ENCODE assay signal across 12 mouse cellular contexts in genomic region chr8:87784227-87784626, GRCm38 (mm10).
DNase-seq lines count a peak whose midpoint lies in the region; ATAC-seq and TF ChIP-seq lines count a peak whose summit lies in the region.
"Had no signal": no experiment of that assay in that cellular context is flagged by ENCODE, and none has a peak within 500 bp of the region (broad histone marks: within the 10 kb centered on the region; RNA-seq: fewer than 3 reads in every experiment).

No protein-coding gene starts in this region.

- ATAC-seq in hindbrain, embryonic 13.5 days (ENCODE audit: low FRiP score) = no peak
- ATAC-seq in neural tube, embryonic 11.5 days (ENCODE audit: insufficient read depth, low FRiP score, low TSS enrichment) = no peak
- ATAC-seq: liver, postnatal 0 days had no signal

- no peaks in the 10 kb centered on the region for H3K4me1 ChIP-seq in kidney, adult 2 months (ENCODE audit: control insufficient read depth, insufficient read depth, low read length)
- peaks cover 54% of the 10 kb centered on the region for H3K4me1 ChIP-seq in hindbrain, embryonic 13.5 days (replicated peaks)
- peaks cover 20% of the 10 kb centered on the region for H3K4me1 ChIP-seq in neural tube, embryonic 11.5 days (ENCODE audit: control insufficient read depth, insufficient read depth, low read length)

- no peak overlapping the region for H3K27ac ChIP-seq in kidney, adult 2 months (ENCODE audit: insufficient read depth, low read depth, low read length)
- peak overlapping the region; percentile 66 for H3K27ac ChIP-seq in hindbrain, embryonic 13.5 days
- peak overlapping the region; percentile 72 for H3K27ac ChIP-seq in neural tube, embryonic 11.5 days (ENCODE audit: low read depth, low read length)
- H3K27ac ChIP-seq in layer of hippocampus, adult 2 months = no peak overlapping the region

- peak; percentile 4 for DNase-seq in kidney, adult 2 months
- DNase-seq in kidney, adult 11 months = no peak
- peak; percentile 64 for DNase-seq in embryo, embryonic 9.5 days (ENCODE audit: extremely low spot score)
- DNase-seq in neural tube, embryonic 11.5 days (ENCODE audit: low spot score) = peak; percentile 21
- DNase-seq in left cerebral cortex, adult 8-10 months (ENCODE audit: low spot score in 2 of 2) = no peak
- no peak for DNase-seq in layer of hippocampus, adult 2 months (ENCODE audit: low spot score in 2 of 2)
- no peak for DNase-seq in ovary, postnatal 36 days (ENCODE audit: low spot score)
- DNase-seq: adrenal gland, postnatal 25 days; kidney, postnatal 10 days; liver, postnatal 0 days; right cerebral cortex, adult 18-20 months had no signal

- no peaks in the 10 kb centered on the region for H3K9me3 ChIP-seq in hindbrain, embryonic 13.5 days
- H3K9me3 ChIP-seq in neural tube, embryonic 11.5 days (ENCODE audit: control insufficient read depth, low read length) = no peaks in the 10 kb centered on the region

- WGBS in kidney, adult 2 months = 28% methylated on average over 13 of the region's 13 CpGs
- WGBS in hindbrain, embryonic 13.5 days = 3% methylated on average over 13 of the region's 13 CpGs
- 8% methylated on average over 13 of the region's 13 CpGs for whole genome bisulfite sequencing in neural tube, embryonic 11.5 days

- peak overlapping the region; percentile 34 for H3K4me2 ChIP-seq in hindbrain, embryonic 13.5 days
- H3K4me2 ChIP-seq in neural tube, embryonic 11.5 days (ENCODE audit: low read depth) = peak overlapping the region; percentile 28; the same call in 1 of the 2 replicates

- no peaks in the 10 kb centered on the region for H3K36me3 ChIP-seq in kidney, adult 2 months (ENCODE audit: control insufficient read depth, insufficient read depth, low read length)
- H3K36me3 ChIP-seq in hindbrain, embryonic 13.5 days = peaks cover 38% of the 10 kb centered on the region
- peaks cover 21% of the 10 kb centered on the region for H3K36me3 ChIP-seq in neural tube, embryonic 11.5 days (ENCODE audit: control insufficient read depth, insufficient read depth, low read length)

- H3K9ac ChIP-seq in hindbrain, embryonic 13.5 days = peak overlapping the region; percentile 60
- peak overlapping the region; percentile 30 for H3K9ac ChIP-seq in neural tube, embryonic 11.5 days (ENCODE audit: low read length)
- H3K9ac ChIP-seq: liver, postnatal 0 days had no signal

- H3K4me3 ChIP-seq in kidney, adult 2 months (ENCODE audit: insufficient read depth, low read depth, low read length) = no peak overlapping the region
- no peak overlapping the region for H3K4me3 ChIP-seq in hindbrain, embryonic 13.5 days
- no peak overlapping the region for H3K4me3 ChIP-seq in neural tube, embryonic 11.5 days (ENCODE audit: low read depth, low read length)
- no peak overlapping the region for H3K4me3 ChIP-seq in layer of hippocampus, adult 2 months

- TF ChIP-seq CTCF in kidney, adult 2 months (conservative IDR thresholded peaks at IDR 0.05; ENCODE audit: insufficient read depth, insufficient read length, low read depth, low read length) = no peak
- TF ChIP-seq CTCF in layer of hippocampus, adult 2 months (conservative IDR thresholded peaks at IDR 0.05) = no peak

- no peaks in the 10 kb centered on the region for H3K27me3 ChIP-seq in kidney, adult 2 months (replicated peaks; ENCODE audit: control insufficient read depth, insufficient read depth, low read length)
- H3K27me3 ChIP-seq in hindbrain, embryonic 13.5 days = no peaks in the 10 kb centered on the region
- no peaks in the 10 kb centered on the region for H3K27me3 ChIP-seq in neural tube, embryonic 11.5 days (ENCODE audit: control insufficient read depth, insufficient read depth, low read length)

- TF ChIP-seq POLR2A in kidney, adult 2 months (IDR thresholded peaks at IDR 0.05; ENCODE audit: low read depth, low read length) = no peak

Comparison
In these comparisons a context has a peak if more than half of its experiments do, and no peak if none do; other contexts are left out.
1. DNase-seq: peak in kidney, adult 2 months (single experiment), embryo, embryonic 9.5 days (single experiment) and neural tube, embryonic 11.5 days (single experiment); none in kidney, adult 11 months (single experiment), left cerebral cortex, adult 8-10 months (0 of 2), layer of hippocampus, adult 2 months (0 of 2) and ovary, postnatal 36 days (single experiment).
2. H3K27ac ChIP-seq: peak in hindbrain, embryonic 13.5 days (single experiment) and neural tube, embryonic 11.5 days (single experiment); none in kidney, adult 2 months (single experiment) and layer of hippocampus, adult 2 months (single experiment).